Mouse (Mus musculus) brain, embryonic 14.5 days (tissue): Measurements from ENCODE around the gene Glb1l. TPM values are rescaled to one million over a fixed set of nuclear protein-coding genes. Genes with fewer than 3 reads are reported as not detected.

Source experiments
- DNase-seq: peaks from one replicate; pipeline ENCODE4 v3.0.0-alpha.2; 2011; ENCODE audit warnings: low read depth
- CTCF ChIP-seq: fragments of 200-500 bp; IDR thresholded peaks from 2 replicates; pipeline ENCODE4 v1.5.1; 2012; ENCODE audit warnings: inconsistent platforms, mild to moderate bottlenecking, moderate library complexity, borderline replicate concordance; ENCODE audit not compliant: insufficient read depth, insufficient read length; ENCODE audit errors: extremely low read depth
- POLR2A ChIP-seq: fragments of 200-500 bp; IDR thresholded peaks from 2 replicates; pipeline ENCODE4 v1.6.1; 2012; ENCODE audit warnings: mild to moderate bottlenecking, inconsistent platforms, borderline replicate concordance; ENCODE audit not compliant: poor library complexity, insufficient read depth, insufficient read length, severe bottlenecking; ENCODE audit errors: extremely low read depth
- polyA plus RNA-seq: library from polyadenylated mRNA; depleted of rRNA; stranded (reverse); fragments of >200 nt; gene quantifications from 2 replicates; pipeline ENCODE4 v1.2.3, GENCODE M21; 2012

Glb1l gene
- polyA plus RNA-seq, 1 experiment = 30.9 TPM

GRCm38 (mm10) chr1:75230335-75230994, 19.9 kb upstream of the Glb1l start:
- no peak for TF ChIP-seq POLR2A
- no peak for TF ChIP-seq CTCF
- no peak for DNase-seq

- TF ChIP-seq POLR2A (no peak), CTCF (no peak)
- no peak for DNase-seq
These were observed 18.5 kb upstream of the Glb1l start for GRCm38 (mm10) chr1:75229158-75229557.

- no peak for TF ChIP-seq CTCF
- no peak for TF ChIP-seq POLR2A
- no peak for DNase-seq
These were observed 17.0 kb upstream of the Glb1l start for GRCm38 (mm10) chr1:75227653-75228052.

- no peak for DNase-seq
- TF ChIP-seq POLR2A (no peak), CTCF (no peak)
These were observed 15.5 kb upstream of the Glb1l start for GRCm38 (mm10) chr1:75226138-75226537.

- no peak for TF ChIP-seq POLR2A
- TF ChIP-seq CTCF = no peak
- no peak for DNase-seq
These were observed 14.9 kb upstream of the Glb1l start for GRCm38 (mm10) chr1:75225473-75225872.

- no peak for DNase-seq
- TF ChIP-seq CTCF = no peak
- TF ChIP-seq POLR2A = no peak
These were observed 12.9 kb upstream of the Glb1l start for GRCm38 (mm10) chr1:75223532-75223931.

GRCm38 (mm10) chr1:75222926-75223325, 12.3 kb upstream of the Glb1l start:
- TF ChIP-seq POLR2A = no peak
- TF ChIP-seq CTCF = no peak
- DNase-seq = no peak

- no peak for TF ChIP-seq POLR2A
- no peak for TF ChIP-seq CTCF
- DNase-seq = no peak
These were observed 10.9 kb upstream of the Glb1l start for GRCm38 (mm10) chr1:75221538-75221937.

GRCm38 (mm10) chr1:75219531-75219930, 8.9 kb upstream of the Glb1l start, which contains the start of gene Tuba4a:
Gene Tuba4a (minus strand): TSS chr1:75219865.
- peak; percentile 39 for DNase-seq
- TF ChIP-seq POLR2A (no peak), CTCF (peak; percentile 30; the same call in 1 of the 2 replicates)

GRCm38 (mm10) chr1:75219078-75219477, 8.5 kb upstream of the Glb1l start:
- TF ChIP-seq POLR2A = no peak
- TF ChIP-seq CTCF = no peak; the same call in 1 of the 2 replicates

GRCm38 (mm10) chr1:75218227-75219001, 7.8 kb upstream of the Glb1l start:
- peak; percentile 76 for DNase-seq
- TF ChIP-seq CTCF (no peak), POLR2A (no peak)

More at GRCm38 (mm10) chr1:75219078-75219477, 8.5 kb upstream of the Glb1l start:
- DNase-seq = peak; percentile 81

- TF ChIP-seq POLR2A = no peak
- no peak for TF ChIP-seq CTCF
- DNase-seq = peak; percentile 21
These were observed 7.2 kb upstream of the Glb1l start for GRCm38 (mm10) chr1:75217893-75218226.
